Mouse (Mus musculus) embryonic facial prominence, embryonic 11.5 days (tissue): ENCODE results near the gene Zfp667. TPM values are rescaled to one million over a fixed set of nuclear protein-coding genes. Genes with fewer than 3 reads are reported as not detected.
A peak's percentile ranks its signal among the peaks of the same experiment; 100 is the strongest.

Experiments used
- ATAC-seq: fragments of 200-750 bp; cut with Nextera tagmentation; replicated peaks from 2 replicates; pipeline ENCODE4 v1.8.0; 2017; ENCODE audit warnings: low read depth; ENCODE audit not compliant: insufficient number of reproducible peaks, low FRiP score, low TSS enrichment
- DNase-seq: peaks from one replicate; pipeline ENCODE4 v3.0.0-alpha.2; 2015; ENCODE audit warnings: low spot score
- H3K27ac ChIP-seq: fragments of 300-500 bp; sonication (generic); replicated peaks from 2 replicates; pipeline ENCODE4 v1.5.1; 2014; ENCODE audit warnings: mild to moderate bottlenecking, low read depth, low read length, control low read depth
- H3K27me3 ChIP-seq: fragments of 300-500 bp; sonication (generic); 2 replicates; pipeline ENCODE4 v1.6.1; 2014; ENCODE audit warnings: mild to moderate bottlenecking, low read length, moderate library complexity, mixed read lengths; ENCODE audit not compliant: control insufficient read depth, insufficient read depth
- H3K36me3 ChIP-seq: fragments of 300-500 bp; sonication (generic); replicated peaks from 2 replicates; pipeline ENCODE4 v1.6.1; 2014; ENCODE audit warnings: low read depth, mild to moderate bottlenecking, low read length, moderate library complexity, mixed read lengths; ENCODE audit not compliant: control insufficient read depth, insufficient read depth
- H3K4me1 ChIP-seq: fragments of 300-500 bp; sonication (generic); 2 replicates; pipeline ENCODE4 v1.6.1; 2014; ENCODE audit warnings: low read length, mixed read lengths; ENCODE audit not compliant: control insufficient read depth, insufficient read depth
- H3K4me2 ChIP-seq: fragments of 300-500 bp; sonication (generic); 2 replicates; pipeline ENCODE4 v1.6.1; 2014; ENCODE audit warnings: low read depth, mild to moderate bottlenecking, control low read depth, low read length, moderate library complexity
- H3K4me3 ChIP-seq: fragments of 300-500 bp; sonication (generic); 2 replicates; pipeline ENCODE4 v1.5.1; 2014; ENCODE audit warnings: low read depth, low read length, control low read depth
- H3K9ac ChIP-seq: fragments of 300-500 bp; sonication (generic); replicated peaks from 2 replicates; pipeline ENCODE4 v1.6.1; 2014; ENCODE audit warnings: mild to moderate bottlenecking, control low read depth, low read length
- H3K9me3 ChIP-seq: fragments of 300-500 bp; sonication (generic); replicated peaks from 2 replicates; pipeline ENCODE4 v1.6.1; 2016; ENCODE audit warnings: mild to moderate bottlenecking, low read length, inconsistent platforms, mixed read lengths; ENCODE audit not compliant: control insufficient read depth
- WGBS: fragments of 180-500 bp; shearing (Covaris S2); extraction: QIAGEN DNeasy Blood & Tissue Kit; methylation state at CpG from one replicate; pipeline ENCODE4 v1.1.7; 2014; 5-methylcytosine and 5-hydroxymethylcytosine counted together
- polyA plus RNA-seq: library from polyadenylated mRNA; unstranded; fragments of >200 nt; fragmentation: Nextera tagmentation; extraction: Ambion mirVana; gene quantifications from 2 replicates; pipeline ENCODE4 v1.2.1, GENCODE M21; 2014

Zfp667 gene
- polyA plus RNA-seq, 1 experiment from 2014 or later = 7.4 TPM

DNA sequence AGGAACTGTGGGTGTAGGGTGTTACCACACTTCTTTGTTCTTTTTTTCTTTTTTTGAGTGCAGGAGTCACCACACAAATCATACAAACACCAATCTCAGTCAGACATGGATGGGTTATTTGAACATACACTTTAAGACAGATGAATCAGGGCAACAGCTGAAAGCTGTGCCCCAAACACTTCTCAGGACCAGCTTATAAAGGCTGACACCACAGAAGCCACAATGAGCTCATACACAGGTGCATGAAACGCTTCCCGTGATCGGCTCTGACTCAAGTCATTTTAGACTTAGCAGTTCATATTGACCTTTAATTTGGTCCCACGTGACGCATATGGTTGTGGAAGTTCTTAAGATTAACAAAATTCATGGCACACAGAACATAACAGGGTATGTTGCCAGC lies 53.5 kb downstream of the Zfp667 start:
- ATAC-seq (no peak), DNase-seq (no peak)
- Histone ChIP-seq H3K4me1 (no peaks in the 10 kb centered on the region), H3K4me3 (no peak overlapping the region), H3K9me3 (no peaks in the 10 kb centered on the region), H3K27ac (no peak overlapping the region), H3K4me2 (no peak overlapping the region), H3K27me3 (no peaks in the 10 kb centered on the region), H3K36me3 (no peaks in the 10 kb centered on the region), H3K9ac (no peak overlapping the region)
- WGBS = 83% methylated on average over 5 of the region's 5 CpGs

- H3K4me2 ChIP-seq = no peak within 1 kb of the TSS; the same call in 1 of the 2 replicates
- no peaks in the 10 kb centered on the region for H3K27me3 ChIP-seq
- WGBS = under 1% methylated on average over 26 of the region's 26 CpGs
- peak; percentile 92 for ATAC-seq
- no peaks in the 10 kb centered on the region for H3K9me3 ChIP-seq
- no peaks in the 10 kb centered on the region for H3K4me1 ChIP-seq
- peak; percentile 89 for DNase-seq
- no peaks in the 10 kb centered on the region for H3K36me3 ChIP-seq
- peak within 1 kb of the TSS; percentile 70 for H3K9ac ChIP-seq
- no peak within 1 kb of the TSS for H3K27ac ChIP-seq
- peak within 1 kb of the TSS; percentile 64 for H3K4me3 ChIP-seq
These were observed 57.2 kb downstream of the Zfp667 start, which contains the start of gene Gm3854 for GRCm38 (mm10) chr7:6343501-6344071. Gene Gm3854, plus strand, starts transcription at chr7:6343759.

- Histone ChIP-seq H3K4me3 (peak overlapping the region; percentile 64), H3K4me2 (no peak overlapping the region; the same call in 1 of the 2 replicates), H3K4me1 (no peaks in the 10 kb centered on the region), H3K9me3 (no peaks in the 10 kb centered on the region), H3K9ac (peak overlapping the region; percentile 70), H3K36me3 (no peaks in the 10 kb centered on the region), H3K27ac (no peak overlapping the region), H3K27me3 (no peaks in the 10 kb centered on the region)
- no peak for ATAC-seq
- 35% methylated on average over 10 of the region's 10 CpGs for WGBS
- no peak for DNase-seq
These were observed 57.7 kb downstream of the Zfp667 start for GRCm38 (mm10) chr7:6344124-6344523.

Other genes starting within 250 kb of the Zfp667 start
- not detected in 2 replicates for gene Nlrp4c, start 241.4 kb upstream of the Zfp667 start, polyA plus RNA-seq
- 13.8 TPM in 2 replicates for gene Zfp787, start 130.6 kb upstream of the Zfp667 start, polyA plus RNA-seq
- gene Zfp444, start 114.4 kb upstream of the Zfp667 start, polyA plus RNA-seq = 66.4 and 73.4 TPM in 2 replicates
- gene Galp, start 89.5 kb upstream of the Zfp667 start, polyA plus RNA-seq = not detected in 2 replicates
- gene Zscan5b, start 64.3 kb upstream of the Zfp667 start, polyA plus RNA-seq = not detected in 2 replicates
- not detected in 2 replicates for gene Epp13, start 33.9 kb upstream of the Zfp667 start, polyA plus RNA-seq
- gene Zfp583, start 44.7 kb downstream of the Zfp667 start, polyA plus RNA-seq = 8.3 and 8.8 TPM in 2 replicates
- gene Gm3854, start 57.2 kb downstream of the Zfp667 start, polyA plus RNA-seq = 1.4 and 1.6 TPM in 2 replicates
- 1.9 and 3.0 TPM in 2 replicates for gene Zfp78, start 76.7 kb downstream of the Zfp667 start, polyA plus RNA-seq
- gene Zfp28, start 96.7 kb downstream of the Zfp667 start, polyA plus RNA-seq = 12.0 and 13.8 TPM in 2 replicates
- 0.28 TPM in 1 of 2 replicates, not detected in the other for gene Smim17, start 112.1 kb downstream of the Zfp667 start, polyA plus RNA-seq
- gene Gm20715, start 123.7 kb downstream of the Zfp667 start, polyA plus RNA-seq = not detected in 2 replicates
- not detected in 2 replicates for gene Olfr1344, start 152.1 kb downstream of the Zfp667 start, polyA plus RNA-seq
- gene Olfr1336, start 169.6 kb downstream of the Zfp667 start, polyA plus RNA-seq = not detected in 2 replicates
- gene Olfr1346, start 180.5 kb downstream of the Zfp667 start, polyA plus RNA-seq = not detected in 2 replicates
- gene Olfr5, start 200.4 kb downstream of the Zfp667 start, polyA plus RNA-seq = not detected in 2 replicates
- not detected in 2 replicates for gene Olfr1347, start 213.2 kb downstream of the Zfp667 start, polyA plus RNA-seq
- not detected in 2 replicates for gene Olfr1348, start 222.2 kb downstream of the Zfp667 start, polyA plus RNA-seq
- not detected in 2 replicates for gene Olfr1349, start 236.4 kb downstream of the Zfp667 start, polyA plus RNA-seq